Mouse (Mus musculus) stomach, postnatal 0 days (tissue): ENCODE data around the gene Slc6a5.

Experiments used
- CTCF ChIP-seq: IDR thresholded peaks from 2 replicates; pipeline ENCODE4 v1.5.1; 2016; ENCODE audit warnings: antibody characterized with exemption, low read depth, mild to moderate bottlenecking, moderate library complexity
- EP300 ChIP-seq: optimal IDR thresholded peaks from 2 replicates; pipeline ENCODE3; 2016; ENCODE audit warnings: antibody characterized with exemption

GRCm38 (mm10) chr7:49913164-49913563, 3.2 kb downstream of the Slc6a5 start:
- TF ChIP-seq CTCF (no peak), EP300 (no peak)
